Mouse (Mus musculus): ENCODE measurements at regions not wholly inside any gene's neighbourhood (a gene's known extent, or its start where the extent isn't known, plus 50 kb on each side); places are given as distances from the start of the nearest gene placed in this dataset.

DNA sequence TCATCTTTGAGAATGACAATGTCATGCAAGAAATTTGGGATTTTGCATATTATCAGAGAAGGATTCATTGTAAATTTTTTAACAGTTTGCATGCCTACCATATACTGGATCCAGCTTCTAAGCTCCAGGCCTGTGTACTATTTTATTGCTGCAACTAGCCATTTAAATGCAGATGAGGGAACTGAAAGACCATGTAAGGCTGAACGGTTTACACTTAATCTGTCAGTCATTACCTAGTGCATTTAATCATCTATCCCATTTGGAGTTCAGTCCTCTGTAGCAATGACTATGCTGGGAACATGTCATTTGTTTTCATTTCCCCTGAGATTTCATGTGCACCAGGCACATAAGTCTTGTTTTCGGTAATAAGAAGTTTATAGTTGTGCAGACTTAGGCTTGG, 631.8 kb upstream of the Gm21961 start:
- no peak for ATAC-seq (replicated peaks; ENCODE audit: low FRiP score, low TSS enrichment, poor library complexity, severe bottlenecking)

DNA sequence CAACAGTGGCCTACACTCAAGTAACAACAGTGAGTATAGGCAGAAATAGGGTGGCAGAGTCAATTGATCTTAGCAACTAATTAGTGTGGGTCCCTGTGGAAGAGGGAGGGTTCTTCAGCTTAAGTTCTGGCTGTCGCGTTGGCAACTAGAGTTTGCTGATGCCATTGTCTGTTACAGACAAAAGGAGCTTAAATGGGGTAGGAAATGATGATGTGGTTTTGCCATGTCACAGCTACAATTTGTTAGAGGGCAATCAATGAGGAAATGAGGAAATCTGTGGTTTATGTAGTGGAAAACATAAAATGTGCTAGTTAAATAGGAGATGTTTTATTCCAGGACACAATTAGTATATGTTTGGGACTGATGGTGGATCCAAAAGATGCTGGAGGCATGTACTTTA, 624.8 kb upstream of the Gm21961 start:
- ATAC-seq (replicated peaks; ENCODE audit: low FRiP score, low TSS enrichment, poor library complexity, severe bottlenecking) = no peak

DNA sequence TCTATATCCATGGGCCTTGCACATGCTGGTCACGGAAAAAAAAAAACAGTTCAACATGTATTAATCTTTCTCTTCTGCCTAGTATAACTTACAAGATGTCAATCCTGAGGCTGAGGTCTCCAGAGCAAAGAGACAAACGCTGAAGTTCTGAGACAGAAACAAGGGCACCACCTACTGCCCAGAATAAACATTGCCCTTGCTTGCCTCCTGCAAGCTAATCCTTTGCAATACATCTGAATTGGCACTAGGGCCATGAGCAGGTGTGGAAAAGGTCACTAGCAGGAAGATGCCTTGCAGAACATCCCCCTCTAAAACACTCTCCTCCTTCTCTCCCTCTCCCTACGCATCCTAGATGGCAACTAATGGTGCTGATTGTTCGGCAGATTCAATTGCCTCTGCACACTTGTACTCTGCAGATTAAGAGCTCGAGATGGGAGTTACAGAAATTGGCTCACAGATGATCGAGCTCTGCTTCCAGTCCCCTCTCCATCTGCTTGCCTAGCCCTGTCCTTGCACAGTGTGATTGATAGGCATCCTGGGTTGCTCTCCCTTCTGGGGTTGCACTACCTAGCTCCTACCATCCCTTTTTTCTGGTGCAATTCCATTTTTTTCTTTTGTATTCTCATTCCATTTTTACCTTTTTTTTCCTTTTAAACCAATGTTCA, 622.9 kb upstream of the Gm21961 start:
- peak; percentile 84 for ATAC-seq (replicated peaks; ENCODE audit: low FRiP score, low TSS enrichment, poor library complexity, severe bottlenecking)

DNA sequence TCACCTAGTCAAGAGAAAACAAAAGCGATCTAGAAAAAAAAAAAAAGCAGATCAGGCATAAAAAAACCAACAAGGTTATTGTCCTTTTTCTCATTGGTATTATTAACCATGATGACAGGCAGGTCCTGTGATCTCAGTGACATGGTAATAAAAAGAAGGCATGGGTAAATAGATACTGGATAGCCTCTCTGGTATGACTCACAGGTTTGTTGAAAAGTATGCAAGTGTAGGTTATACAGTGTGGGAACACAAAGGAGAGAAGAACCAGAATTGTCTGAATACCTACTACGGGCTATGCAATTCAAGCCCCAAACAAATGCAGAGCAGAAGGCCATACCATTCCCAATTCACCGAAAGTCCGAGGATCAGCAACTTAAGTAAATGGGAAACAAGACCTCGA, 617.7 kb upstream of the Gm21961 start:
- ATAC-seq (replicated peaks; ENCODE audit: low FRiP score, low TSS enrichment, poor library complexity, severe bottlenecking) = no peak

DNA sequence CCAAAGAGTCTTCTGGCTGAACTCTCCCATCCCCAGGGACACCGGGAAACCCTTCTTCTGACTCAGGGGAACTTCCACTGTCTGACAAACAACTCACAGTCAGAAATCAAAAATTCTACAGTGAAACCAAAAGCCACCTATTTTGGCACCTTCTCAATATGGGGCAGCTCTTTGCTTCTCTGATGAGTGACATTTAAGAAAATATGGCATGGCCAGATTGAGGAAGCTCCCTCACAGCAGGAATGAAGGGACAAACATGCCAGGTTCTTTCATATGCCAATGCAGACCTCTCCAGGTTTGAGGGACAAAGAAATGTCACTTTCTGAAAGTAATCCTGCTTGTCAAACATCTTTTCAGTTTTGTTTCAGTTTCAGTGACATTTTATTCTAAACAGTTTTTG, 615.8 kb upstream of the Gm21961 start:
- no peak for ATAC-seq (replicated peaks; ENCODE audit: low FRiP score, low TSS enrichment, poor library complexity, severe bottlenecking)

DNA sequence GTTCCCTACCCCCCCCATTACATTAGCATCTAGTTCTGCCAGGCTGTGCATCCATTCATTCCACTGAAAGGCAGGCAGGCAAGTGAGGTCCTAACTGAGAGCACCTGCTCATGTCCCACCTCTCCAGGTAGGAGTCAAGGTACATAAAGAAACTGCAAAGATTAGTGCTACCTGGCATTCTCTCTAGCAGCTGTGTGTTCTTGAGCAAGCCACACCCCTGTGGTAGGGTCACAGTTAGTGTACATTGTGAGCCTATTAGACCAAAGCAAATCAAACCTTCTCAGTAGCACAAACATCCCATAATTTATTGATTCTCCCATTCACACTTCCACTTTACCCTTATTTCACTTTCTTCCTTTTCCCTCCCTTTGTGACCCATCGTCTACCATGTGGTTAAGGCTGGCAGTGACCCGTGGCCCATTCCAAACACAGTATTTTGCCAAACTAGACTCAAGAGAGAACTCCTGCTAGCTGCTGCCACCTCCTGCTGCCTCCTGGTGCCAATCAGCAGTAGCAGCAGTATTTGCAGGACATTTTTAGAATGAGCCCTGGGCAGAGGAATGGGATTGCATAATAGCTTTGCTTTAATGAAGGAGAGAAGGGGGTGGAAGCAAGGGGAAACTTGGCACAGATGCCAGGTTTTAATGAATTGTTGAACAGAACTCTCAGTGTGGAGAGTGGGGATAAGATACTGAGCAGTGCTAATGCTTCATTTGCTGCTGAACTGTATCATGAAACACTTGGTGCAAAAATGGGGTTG, 578.2 kb upstream of the Gm21961 start:
- no peak for ATAC-seq (replicated peaks; ENCODE audit: low FRiP score, low TSS enrichment, poor library complexity, severe bottlenecking)

DNA sequence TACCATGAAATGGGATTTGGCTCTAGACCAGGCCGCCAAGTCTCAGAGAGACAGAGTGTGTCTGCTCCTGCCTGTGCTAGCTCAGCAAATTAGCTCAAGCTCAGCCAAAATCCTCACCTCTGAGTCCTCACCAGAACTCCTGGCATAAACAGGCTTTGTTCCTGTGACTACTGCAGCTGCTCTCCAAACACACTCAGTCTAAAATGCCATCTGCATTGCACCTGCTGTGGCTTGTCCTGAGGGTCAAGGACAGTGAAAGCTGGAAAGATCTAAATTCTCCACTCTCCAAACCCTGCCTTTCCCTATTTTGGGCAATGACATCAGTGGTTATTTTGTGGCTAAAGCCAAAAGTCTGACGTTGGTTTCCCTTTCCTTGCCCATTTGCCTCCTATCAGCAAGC, 570.9 kb upstream of the Gm21961 start:
- ATAC-seq (replicated peaks; ENCODE audit: low FRiP score, low TSS enrichment, poor library complexity, severe bottlenecking) = no peak

DNA sequence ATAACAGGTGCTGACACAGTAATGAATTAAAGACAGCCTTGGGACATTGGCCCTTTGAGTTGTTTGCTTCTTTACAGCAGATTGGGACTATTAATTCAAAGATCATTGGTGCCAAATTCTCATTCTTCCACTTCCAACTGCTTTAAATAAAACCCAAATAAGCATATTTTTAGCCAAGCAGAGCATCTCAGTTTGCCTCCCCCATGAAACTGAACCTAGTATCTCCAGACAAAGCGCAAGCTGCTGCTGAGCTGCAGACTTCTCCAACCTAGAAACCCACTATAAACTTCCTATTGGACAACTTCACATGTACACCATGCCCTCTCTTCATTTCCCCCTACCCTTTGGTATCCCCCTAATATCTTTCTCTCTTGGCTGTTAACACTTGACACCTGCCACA, 564.6 kb upstream of the Gm21961 start:
- ATAC-seq (replicated peaks; ENCODE audit: low FRiP score, low TSS enrichment, poor library complexity, severe bottlenecking) = no peak

DNA sequence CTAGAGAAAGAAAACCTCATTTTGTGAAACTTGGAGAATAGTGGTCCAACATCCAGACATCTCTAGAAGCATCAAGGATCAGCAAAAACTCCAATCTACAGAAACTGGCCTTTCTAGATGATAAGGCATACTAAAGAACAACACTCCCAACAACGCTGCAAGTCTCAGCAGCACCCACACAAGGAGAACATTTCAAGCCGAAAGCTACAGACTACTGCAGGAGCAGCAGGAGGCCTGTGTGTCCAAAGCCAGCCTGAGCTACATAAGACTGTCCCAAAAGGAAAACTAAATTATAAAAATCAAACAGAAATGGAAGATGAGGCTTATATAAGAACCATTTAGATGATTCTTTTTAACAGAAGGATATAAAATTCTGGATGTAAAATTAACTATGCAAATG, 553.2 kb upstream of the Gm21961 start:
- ATAC-seq (replicated peaks; ENCODE audit: low FRiP score, low TSS enrichment, poor library complexity, severe bottlenecking) = no peak

DNA sequence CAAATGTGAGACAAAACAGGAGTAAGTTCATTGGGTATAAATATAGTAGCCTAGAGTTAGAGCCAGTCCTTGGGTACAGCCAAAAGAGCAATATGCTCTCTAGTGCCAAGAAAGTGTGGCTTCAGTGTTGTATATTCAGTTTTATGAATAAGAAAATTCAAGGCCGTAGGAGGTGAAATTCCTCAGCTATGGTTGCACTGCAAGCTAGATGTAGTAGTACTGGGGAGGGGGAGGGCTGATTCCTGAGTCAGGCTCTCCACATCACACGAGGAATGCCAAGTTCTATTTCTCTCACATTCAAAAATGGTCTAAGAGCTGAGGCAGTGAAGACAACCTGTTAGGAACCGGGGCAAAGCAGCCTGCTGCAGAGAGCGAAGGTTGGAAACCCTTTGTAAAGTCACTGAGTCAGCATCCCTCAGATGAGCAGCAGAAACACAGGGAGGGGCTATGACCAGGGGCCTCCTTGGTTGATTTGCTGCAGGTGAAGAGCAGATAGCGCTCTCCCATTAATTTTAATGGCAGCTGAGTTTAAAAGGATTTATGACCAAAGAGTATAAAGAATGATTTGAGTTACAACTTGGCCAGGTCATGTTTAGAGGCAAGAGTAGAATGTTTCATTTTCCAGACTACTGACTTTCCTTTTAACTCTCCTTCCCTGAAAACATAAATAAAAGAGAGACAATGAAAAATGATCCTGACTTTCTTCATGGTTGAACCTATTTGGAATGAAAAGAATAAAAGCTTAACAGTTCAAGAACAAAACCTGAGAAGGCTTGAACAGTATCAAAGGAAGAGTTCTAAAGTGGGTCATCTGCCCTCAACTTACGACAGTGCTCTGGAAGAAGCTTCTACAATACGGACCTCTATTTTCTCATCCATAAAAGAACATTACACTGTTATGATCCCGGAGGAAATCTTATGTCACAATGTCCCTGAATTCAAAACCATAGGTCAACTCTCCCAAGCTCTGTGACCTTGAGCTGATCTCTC, 543.4 kb upstream of the Gm21961 start:
- ATAC-seq (replicated peaks; ENCODE audit: low FRiP score, low TSS enrichment, poor library complexity, severe bottlenecking) = no peak

DNA sequence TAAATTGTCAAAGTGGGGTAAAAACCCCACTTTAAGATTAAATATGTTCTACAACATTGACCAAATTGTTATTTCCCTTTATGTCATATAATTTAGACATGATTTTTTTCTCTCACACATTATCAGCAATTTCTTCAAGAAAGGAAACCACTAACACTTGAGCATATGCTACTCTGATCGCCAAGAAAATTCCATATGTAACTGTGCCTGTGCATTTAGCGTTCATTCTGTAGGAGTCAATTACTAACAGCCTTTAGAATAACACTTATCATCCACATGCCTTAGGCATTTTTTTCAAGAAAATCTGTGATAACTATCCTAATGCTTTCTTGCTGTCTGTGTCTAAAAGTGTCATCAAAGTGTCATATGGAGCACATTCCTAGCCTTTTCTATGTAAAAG, 534.3 kb upstream of the Gm21961 start:
- no peak for ATAC-seq (replicated peaks; ENCODE audit: low FRiP score, low TSS enrichment, poor library complexity, severe bottlenecking)

DNA sequence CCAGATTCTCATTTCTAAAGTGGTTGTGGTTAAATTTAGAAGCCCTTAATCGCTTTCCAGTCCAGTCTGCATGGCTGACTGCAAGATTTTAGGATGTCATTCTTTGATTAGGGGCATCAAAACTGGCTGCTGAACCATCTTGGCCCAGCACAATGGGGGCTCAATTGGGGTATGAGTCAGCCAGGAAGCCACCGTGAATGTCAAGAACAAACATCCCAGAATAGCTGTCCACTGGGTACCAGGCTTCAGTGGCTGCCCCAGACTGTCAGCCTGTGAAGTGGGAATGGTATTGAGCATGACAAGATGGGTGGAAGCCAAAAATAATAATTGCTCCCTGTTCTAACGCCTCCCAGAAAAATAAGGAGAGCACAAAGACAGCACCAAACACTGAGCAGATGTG, 520.9 kb upstream of the Gm21961 start:
- no peak for ATAC-seq (replicated peaks; ENCODE audit: low FRiP score, low TSS enrichment, poor library complexity, severe bottlenecking)

DNA sequence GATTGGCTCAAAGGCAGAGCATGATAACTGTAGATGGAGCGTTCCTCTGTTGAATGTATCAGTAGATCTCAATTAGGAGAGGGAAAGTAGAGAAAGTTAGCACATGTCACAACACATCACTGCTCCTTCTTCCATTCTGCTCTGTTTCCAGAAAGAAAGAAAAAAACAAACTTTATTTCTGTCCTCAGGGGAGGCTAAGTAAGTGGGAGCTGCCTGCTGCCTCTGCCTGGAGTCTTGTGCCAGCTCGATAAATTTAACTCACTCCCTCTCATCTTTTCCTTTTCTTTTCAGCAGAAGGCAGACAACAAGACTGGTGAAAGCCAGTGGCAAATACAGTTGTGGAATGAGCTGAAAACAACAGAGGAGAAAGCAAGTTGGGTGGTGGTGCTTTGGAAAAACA, 517.5 kb upstream of the Gm21961 start:
- no peak for ATAC-seq (replicated peaks; ENCODE audit: low FRiP score, low TSS enrichment, poor library complexity, severe bottlenecking)

DNA sequence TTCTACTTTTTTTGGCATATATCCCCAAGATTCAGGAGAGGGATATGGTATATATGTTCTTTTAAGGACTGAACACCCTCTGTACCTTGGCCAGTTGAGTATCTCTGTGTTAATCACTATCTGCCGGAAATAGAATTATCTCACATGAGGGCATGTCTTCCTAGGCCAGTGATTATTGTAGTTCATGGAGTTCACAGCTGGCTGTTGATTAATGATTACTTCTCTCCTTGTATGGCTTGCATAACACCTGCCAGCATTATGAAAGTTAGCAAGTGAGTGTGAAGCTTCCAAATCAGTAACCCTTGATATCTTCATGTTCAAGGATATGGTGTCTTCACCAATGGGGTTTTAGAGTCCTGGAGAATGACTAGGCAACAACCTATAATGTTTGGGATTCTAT, 488.0 kb upstream of the Gm21961 start:
- no peak for ATAC-seq (replicated peaks; ENCODE audit: low FRiP score, low TSS enrichment, poor library complexity, severe bottlenecking)

DNA sequence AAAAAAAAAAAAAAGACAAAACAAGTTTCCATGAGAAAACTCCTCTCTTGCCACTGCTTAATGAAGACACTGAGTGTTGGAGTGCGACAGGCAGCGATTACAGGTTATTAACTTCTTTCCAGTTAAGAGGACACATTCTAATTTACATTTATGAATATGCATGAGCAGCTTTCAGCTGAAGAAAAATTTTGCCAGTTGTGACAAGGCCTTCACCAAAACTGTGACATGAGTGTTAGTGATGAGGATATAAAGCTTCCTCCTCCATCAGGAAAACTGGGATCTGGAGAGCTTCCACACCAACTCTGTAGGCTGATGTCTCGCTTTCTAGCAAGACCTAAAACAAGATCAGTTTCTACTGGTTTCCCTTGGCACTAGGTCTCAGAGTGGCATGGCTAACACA, 464.2 kb upstream of the Gm21961 start:
- ATAC-seq (replicated peaks; ENCODE audit: low FRiP score, low TSS enrichment, poor library complexity, severe bottlenecking) = no peak

DNA sequence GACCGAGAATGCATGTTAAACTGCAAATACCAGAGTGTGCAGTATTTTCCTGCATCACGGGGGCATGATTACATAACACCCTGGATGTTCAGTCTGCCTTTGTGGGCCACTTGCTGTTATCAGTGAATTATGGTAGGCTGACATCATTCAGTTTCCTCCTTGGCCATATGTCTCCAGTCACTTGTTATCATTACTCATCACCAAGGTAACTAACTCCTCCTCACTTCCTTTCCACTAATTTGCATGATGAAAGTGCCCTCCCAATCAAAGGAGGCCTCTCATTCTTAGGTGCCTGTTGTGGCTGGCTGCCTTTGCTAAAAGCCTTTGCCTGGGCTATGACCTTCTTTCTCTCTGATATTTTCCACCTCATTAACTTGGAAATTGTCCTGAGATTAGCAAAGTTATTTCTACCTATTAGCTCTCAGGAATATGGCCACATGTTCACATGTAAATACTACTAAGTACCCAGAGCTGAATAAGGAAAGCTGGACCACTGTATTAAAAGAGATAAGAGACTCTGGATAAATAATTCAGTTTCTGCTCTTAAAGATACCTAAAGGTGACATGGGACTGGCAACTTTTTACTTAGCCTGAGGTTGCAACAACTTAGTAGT, 440.6 kb upstream of the Gm21961 start:
- ATAC-seq (replicated peaks; ENCODE audit: low FRiP score, low TSS enrichment, poor library complexity, severe bottlenecking) = no peak

DNA sequence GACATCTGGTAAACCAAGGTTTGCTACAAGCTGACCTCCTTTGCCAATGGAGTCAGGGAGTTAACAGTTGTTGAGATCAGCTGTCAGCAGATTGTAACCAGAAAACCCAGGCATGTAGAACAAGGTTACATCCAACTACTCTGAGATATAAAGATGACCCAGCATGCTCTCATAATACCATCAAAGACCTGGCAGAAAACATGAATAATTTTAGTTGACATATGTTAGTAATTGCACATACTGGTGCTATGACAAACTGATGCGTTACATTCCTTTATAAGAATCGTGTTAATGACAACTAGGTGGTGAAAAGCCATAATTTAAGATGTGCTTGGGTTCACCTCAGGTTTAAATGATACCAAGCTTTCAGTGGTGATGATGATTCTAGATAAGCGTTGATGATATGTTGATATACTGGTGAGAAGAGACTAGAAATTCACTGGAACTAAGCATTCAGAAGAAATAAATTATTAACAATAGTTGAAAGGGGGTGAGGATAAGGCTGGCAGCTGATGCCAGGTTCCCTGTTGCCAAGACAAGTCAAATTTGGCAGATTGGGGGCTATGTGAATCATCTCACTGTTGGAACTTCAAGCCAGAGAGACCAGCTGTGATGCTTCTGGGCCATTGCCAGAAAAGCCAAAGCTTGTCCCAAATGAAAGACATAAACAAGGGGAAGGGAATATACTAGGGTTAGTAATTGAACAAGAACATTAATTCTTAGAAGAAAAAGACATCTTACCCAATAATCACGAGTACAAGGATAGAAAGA, 437.7 kb upstream of the Gm21961 start:
- ATAC-seq (replicated peaks; ENCODE audit: low FRiP score, low TSS enrichment, poor library complexity, severe bottlenecking) = no peak

DNA sequence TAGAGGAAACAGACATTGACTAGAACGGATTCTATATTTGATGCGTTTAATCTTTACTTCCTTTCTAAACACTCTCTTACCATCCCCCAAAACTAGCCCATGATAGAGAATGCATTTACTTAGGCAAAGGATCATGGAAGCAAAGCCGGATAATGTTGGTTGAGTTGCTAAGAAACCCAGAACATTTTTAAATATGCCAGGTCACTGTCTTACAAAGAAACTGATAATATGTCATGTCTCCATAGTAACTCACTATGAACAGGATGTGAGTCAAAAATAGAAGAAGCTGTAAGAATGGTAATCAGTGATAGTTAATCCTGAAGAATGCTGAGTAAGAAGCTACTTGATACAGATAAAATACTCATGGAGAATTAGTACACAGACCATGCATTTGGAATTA, 405.0 kb upstream of the Gm21961 start:
- ATAC-seq (replicated peaks; ENCODE audit: low FRiP score, low TSS enrichment, poor library complexity, severe bottlenecking) = no peak

Data from megakaryocyte-erythroid progenitor cell, adult 5-6 weeks (primary cell).